Mouse (Mus musculus) liver, embryonic 14.5 days (tissue): ENCODE results near the gene Tent4a. TPM values are rescaled to one million over a fixed set of nuclear protein-coding genes. Genes with fewer than 3 reads are reported as not detected.

Experiments used
- ATAC-seq: fragments of 200-750 bp; cut with Nextera tagmentation; 2 replicates; pipeline ENCODE4 v1.8.0; 2017; ENCODE audit warnings: moderate number of reproducible peaks, mild to moderate bottlenecking, moderate library complexity; ENCODE audit not compliant: insufficient read depth
- DNase-seq, 3 experiments: peaks; one replicate each; pipeline ENCODE4 v3.0.0-alpha.2; 2012 to 2013; ENCODE audit warnings: low read depth in 3 of 3, low spot score in 3 of 3
- H3K27ac ChIP-seq: fragments of 300-500 bp; sonication (generic); 2 replicates; pipeline ENCODE4 v1.5.1; 2014; ENCODE audit warnings: moderate library complexity, mild to moderate bottlenecking, control low read depth, inconsistent platforms
- H3K27me3 ChIP-seq: fragments of 300-500 bp; sonication (generic); 2 replicates; pipeline ENCODE4 v1.6.1; 2014; ENCODE audit warnings: mild to moderate bottlenecking, low read length, moderate library complexity; ENCODE audit not compliant: control insufficient read depth, insufficient read depth
- H3K36me3 ChIP-seq: fragments of 300-500 bp; sonication (generic); replicated peaks from 2 replicates; pipeline ENCODE4 v1.6.1; 2014; ENCODE audit warnings: low read depth; ENCODE audit not compliant: control insufficient read depth, insufficient read depth
- H3K4me1 ChIP-seq, 2 experiments: fragments of 200-500 bp in 1 of 2; fragments of 300-500 bp in 1 of 2; sonication (generic) in 1 of 2; replicated peaks; 2 replicates each; pipeline ENCODE4 v1.6.1; 2012 to 2014; ENCODE audit warnings: antibody characterized with exemption in 1 of 2, inconsistent platforms in 1 of 2, low read length in 1 of 2; ENCODE audit not compliant: control insufficient read depth in 2 of 2, insufficient read depth in 2 of 2
- H3K4me2 ChIP-seq: fragments of 300-500 bp; sonication (generic); 2 replicates; pipeline ENCODE4 v1.6.1; 2014; ENCODE audit warnings: low read depth, mild to moderate bottlenecking, control low read depth, moderate library complexity
- H3K4me3 ChIP-seq, 2 experiments: fragments of 200-500 bp in 1 of 2; fragments of 300-500 bp in 1 of 2; sonication (generic) in 1 of 2; 2 replicates each; pipeline ENCODE4 v1.5.1; 2012 to 2014; ENCODE audit warnings: low read depth in 2 of 2, low read length in 2 of 2, mild to moderate bottlenecking in 2 of 2, control low read depth in 1 of 2, inconsistent platforms in 1 of 2, moderate library complexity in 1 of 2; ENCODE audit not compliant: insufficient read depth in 1 of 2
- H3K9ac ChIP-seq: fragments of 300-500 bp; sonication (generic); replicated peaks from 2 replicates; pipeline ENCODE4 v1.6.1; 2014; ENCODE audit warnings: mild to moderate bottlenecking, control low read depth, moderate library complexity
- H3K9me3 ChIP-seq: fragments of 300-500 bp; sonication (generic); 2 replicates; pipeline ENCODE4 v1.6.1; 2016; ENCODE audit warnings: low read length, mixed read lengths; ENCODE audit not compliant: control insufficient read depth
- CTCF ChIP-seq: IDR thresholded peaks from 2 replicates; pipeline ENCODE4 v1.5.1; 2016; ENCODE audit warnings: antibody characterized with exemption, low read depth, control low read depth
- EP300 ChIP-seq: IDR thresholded peaks from 2 replicates; pipeline ENCODE4 v1.6.1; 2016; ENCODE audit warnings: antibody characterized with exemption, low read depth
- WGBS: fragments of 180-500 bp; shearing (Covaris S2); extraction: QIAGEN DNeasy Blood & Tissue Kit; methylation state at CpG from one replicate; pipeline ENCODE4 v1.1.7; 2014; ENCODE audit not compliant: insufficient replicate concordance; 5-methylcytosine and 5-hydroxymethylcytosine counted together
- polyA plus RNA-seq, 2 experiments: library from polyadenylated mRNA; depleted of rRNA in 1 of 2; stranded (reverse) in 1 of 2; unstranded in 1 of 2; fragments of >200 nt; fragmentation: Nextera tagmentation in 1 of 2; extraction: Ambion mirVana in 1 of 2; gene quantifications; 2 replicates each; pipeline versions ENCODE4 v1.2.1 to v1.2.3; 2012 to 2014

Tent4a gene
- polyA plus RNA-seq, 2 experiments, result 2.3 to 6.3 TPM

- Histone ChIP-seq H3K27me3 (no peaks in the 10 kb centered on the region), H3K9me3 (no peaks in the 10 kb centered on the region), H3K27ac (no peak overlapping the region), H3K4me3 (peak overlapping the region; percentile 85 to 96), H3K9ac (no peak overlapping the region; the same call in 1 of the 2 replicates), H3K36me3 (no peaks in the 10 kb centered on the region; the same call in 1 of the 2 replicates), H3K4me2 (peak overlapping the region; percentile 99), H3K4me1 (peaks cover 24 to 41% of the 10 kb centered on the region in 2 experiments)
- 54% methylated on average over 6 of the region's 6 CpGs for WGBS
- DNase-seq (no peak), ATAC-seq (no peak)
- TF ChIP-seq CTCF, result no peak
- TF ChIP-seq EP300, result no peak
Measured at GRCm38 (mm10) chr13:69531431-69531830, 3.0 kb downstream of the Tent4a start.

- Histone ChIP-seq H3K4me2 (peak overlapping the region; percentile 99), H3K9ac (no peak overlapping the region), H3K36me3 (no peaks in the 10 kb centered on the region; the same call in 1 of the 2 replicates), H3K27me3 (no peaks in the 10 kb centered on the region), H3K4me1 (peaks cover 21 to 44% of the 10 kb centered on the region in 2 experiments), H3K4me3 (peak overlapping the region; percentile 85 to 96; a peak in 3 of 4 replicates), H3K27ac (no peak overlapping the region), H3K9me3 (no peaks in the 10 kb centered on the region)
- ATAC-seq (no peak), DNase-seq (no peak)
- 83% methylated on average over 6 of the region's 6 CpGs for WGBS
- TF ChIP-seq CTCF (no peak), EP300 (no peak)
Measured at GRCm38 (mm10) chr13:69530951-69531350, 3.5 kb downstream of the Tent4a start.

- no peak overlapping the region for H3K4me2 ChIP-seq
- 82% methylated on average over 3 of the region's 3 CpGs for WGBS
- H3K4me1 ChIP-seq, result peaks cover 16 to 38% of the 10 kb centered on the region in 2 experiments
Measured at GRCm38 (mm10) chr13:69530156-69530555, 4.3 kb downstream of the Tent4a start.

GRCm38 (mm10) chr13:69528531-69528930 lies 5.9 kb downstream of the Tent4a start:
- TF ChIP-seq CTCF, result no peak
- TF ChIP-seq EP300, result no peak
- ATAC-seq (no peak), DNase-seq (no peak)
- Histone ChIP-seq H3K36me3 (no peaks in the 10 kb centered on the region; the same call in 1 of the 2 replicates), H3K27me3 (no peaks in the 10 kb centered on the region), H3K4me3 (no peak overlapping the region), H3K27ac (no peak overlapping the region), H3K4me1 (peaks cover 16 to 43% of the 10 kb centered on the region in 2 experiments), H3K4me2 (no peak overlapping the region), H3K9ac (no peak overlapping the region), H3K9me3 (no peaks in the 10 kb centered on the region)
- WGBS, result 69% methylated on average over 7 of the region's 7 CpGs

More at GRCm38 (mm10) chr13:69530156-69530555, 4.3 kb downstream of the Tent4a start:
- no peak overlapping the region for H3K27ac ChIP-seq
- no peak for DNase-seq
- no peaks in the 10 kb centered on the region; the same call in 1 of the 2 replicates for H3K36me3 ChIP-seq
- no peak for ATAC-seq
- no peak overlapping the region for H3K4me3 ChIP-seq
- TF ChIP-seq CTCF (no peak), EP300 (no peak)
- no peak overlapping the region for H3K9ac ChIP-seq
- no peaks in the 10 kb centered on the region for H3K9me3 ChIP-seq
- H3K27me3 ChIP-seq, result no peaks in the 10 kb centered on the region

GRCm38 (mm10) chr13:69525867-69526266 lies 8.6 kb downstream of the Tent4a start:
- no peaks in the 10 kb centered on the region for H3K27me3 ChIP-seq
- no peaks in the 10 kb centered on the region for H3K9me3 ChIP-seq
- DNase-seq, result no peak
- peak overlapping the region; percentile 26 for H3K4me2 ChIP-seq
- peaks cover 9 to 32% of the 10 kb centered on the region in 2 experiments; a peak in 3 of 4 replicates for H3K4me1 ChIP-seq
- peak; percentile 35; the same call in 1 of the 2 replicates for ATAC-seq
- H3K4me3 ChIP-seq, result no peak overlapping the region
- 67% methylated on average over 4 of the region's 4 CpGs for WGBS
- H3K36me3 ChIP-seq, result no peaks in the 10 kb centered on the region; the same call in 1 of the 2 replicates
- TF ChIP-seq CTCF, result no peak
- no peak for TF ChIP-seq EP300
- no peak overlapping the region for H3K9ac ChIP-seq
- no peak overlapping the region for H3K27ac ChIP-seq
